Mouse (Mus musculus) hematopoietic stem cell, adult 5-6 weeks (primary cell): ENCODE results near the gene Cep78. TPM values are rescaled to one million over a fixed set of nuclear protein-coding genes. Genes with fewer than 3 reads are reported as not detected.

ENCODE experiments used
- ATAC-seq, 2 experiments: fragments of 125-278 bp in 1 of 2; replicated peaks in 1 of 2; 2 replicates each; pipeline ENCODE4 v1.8.0; 2016 to 2017; ENCODE audit warnings: inconsistent platforms in 2 of 2, mild to moderate bottlenecking in 2 of 2, moderate number of reproducible peaks in 2 of 2, low read depth in 1 of 2, moderate TSS enrichment in 1 of 2; ENCODE audit not compliant: low FRiP score in 2 of 2, poor library complexity in 2 of 2, severe bottlenecking in 2 of 2, insufficient read depth in 1 of 2, low TSS enrichment in 1 of 2
- total RNA-seq: library from RNA; stranded (forward); fragments of 172-1452, 232-1000 nt; gene quantifications from 2 replicates; pipeline ENCODE4 v1.2.3, GENCODE M21; 2017

The Cep78 gene
- total RNA-seq, 1 experiment from 2014 or later, result 18.1 TPM

DNA sequence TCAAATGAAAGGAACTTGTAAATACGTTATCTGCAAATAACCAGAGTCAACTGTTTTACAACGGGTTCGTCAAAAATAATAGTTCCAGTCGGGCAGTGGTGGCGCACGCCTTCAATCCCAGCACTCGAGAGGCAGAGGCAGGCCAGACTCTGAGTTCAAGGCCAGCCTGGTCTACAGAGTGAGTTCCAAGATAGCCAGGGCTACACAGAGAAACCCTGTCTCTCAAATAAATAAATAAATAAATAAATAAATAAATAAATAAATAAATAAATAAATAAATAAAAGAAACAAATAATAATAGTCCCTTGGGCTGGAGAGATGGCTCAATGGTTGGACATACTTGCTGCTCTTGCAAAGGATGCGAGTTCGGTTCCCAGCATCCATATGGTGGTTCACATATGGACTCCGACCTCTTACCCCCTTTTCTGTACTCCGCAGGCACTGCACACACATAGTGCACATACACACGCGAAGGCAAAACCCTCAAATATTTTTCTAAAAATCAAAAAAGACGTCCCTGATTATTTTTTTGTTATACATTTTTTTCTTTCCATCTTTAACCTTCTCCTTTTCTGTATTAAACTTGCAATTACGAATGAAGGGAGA is 947 bp downstream of the Cep78 start:
- ATAC-seq, result no peak

DNA sequence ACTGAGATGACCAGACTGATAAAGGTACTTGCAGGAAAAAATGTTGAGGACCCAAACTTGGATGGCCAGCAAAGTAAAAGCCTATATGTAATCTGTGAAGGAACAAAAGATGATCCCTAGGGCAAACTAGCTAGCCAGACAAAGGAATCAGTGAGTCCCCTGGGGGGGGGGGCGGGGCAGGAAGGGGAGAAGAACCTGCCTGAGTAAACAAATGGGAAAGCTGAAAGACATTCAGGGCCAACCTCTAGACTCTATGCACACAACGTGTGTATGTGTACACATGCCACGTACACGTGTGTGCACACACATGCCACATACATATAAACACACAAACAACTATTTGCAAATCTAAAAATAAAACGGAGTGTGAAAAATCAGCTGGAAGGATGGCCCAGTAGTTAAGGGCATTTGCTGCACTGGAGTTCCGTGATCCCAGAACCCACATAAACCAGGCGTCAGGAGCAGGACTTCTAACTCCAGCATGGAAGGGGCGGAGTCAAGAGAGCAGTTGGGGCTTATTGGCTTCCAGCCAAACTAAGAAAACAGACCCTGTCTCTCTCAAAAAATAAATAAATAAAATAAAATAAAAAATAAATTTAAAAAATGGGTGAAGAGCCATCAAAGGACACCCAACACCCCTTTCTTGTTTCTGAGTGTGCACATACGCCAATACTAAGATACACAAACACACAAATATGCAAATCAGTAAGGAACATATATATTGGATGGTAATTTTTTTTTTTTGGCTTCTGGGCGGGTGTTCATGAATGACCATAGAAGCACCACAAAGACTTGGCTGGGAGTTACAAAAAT is 1.7 kb downstream of the Cep78 start:
- ATAC-seq, result no peak

DNA sequence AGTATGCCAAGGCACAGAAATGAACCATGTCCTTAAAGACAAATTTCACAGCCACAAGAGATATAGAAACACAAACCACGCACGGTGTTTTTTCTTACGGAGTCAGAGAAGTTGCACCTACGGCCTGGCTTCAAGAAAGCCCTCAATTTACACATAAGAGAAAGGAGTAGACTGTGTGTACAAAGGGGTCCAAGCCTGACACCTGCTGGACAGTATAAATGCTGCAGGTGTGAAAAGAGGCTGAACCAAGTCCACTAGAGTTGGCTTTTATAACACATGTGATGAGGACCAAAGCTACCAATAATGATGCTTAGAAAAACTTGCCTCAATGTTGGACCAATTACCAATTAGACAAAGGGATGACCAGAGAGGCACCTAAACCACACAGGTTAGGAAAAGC is 2.9 kb downstream of the Cep78 start:
- ATAC-seq, result peak; percentile 83

GRCm38 (mm10) chr19:15973365-15973764 is 11.4 kb downstream of the Cep78 start:
- no peak for ATAC-seq

DNA sequence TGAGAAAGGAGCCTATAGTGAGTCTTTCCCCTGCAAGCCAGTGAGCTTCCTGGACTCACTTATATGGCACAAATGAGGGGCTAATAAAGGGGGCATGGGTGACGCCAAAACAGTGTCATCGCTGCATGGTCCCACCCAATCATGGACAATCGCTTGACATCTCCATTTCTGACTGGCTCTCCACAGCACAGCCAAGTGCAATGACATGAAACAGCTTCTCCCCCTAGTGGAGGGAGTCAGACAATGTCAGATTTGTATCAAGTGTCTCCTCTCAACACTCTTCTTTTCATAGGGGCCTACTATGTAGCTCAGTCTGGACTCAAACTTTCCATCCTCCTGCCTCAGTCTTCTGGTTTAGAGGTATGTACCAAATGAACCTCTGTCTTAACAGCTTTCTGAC is 19.7 kb downstream of the Cep78 start:
- peak; percentile 76 to 85 for ATAC-seq

DNA sequence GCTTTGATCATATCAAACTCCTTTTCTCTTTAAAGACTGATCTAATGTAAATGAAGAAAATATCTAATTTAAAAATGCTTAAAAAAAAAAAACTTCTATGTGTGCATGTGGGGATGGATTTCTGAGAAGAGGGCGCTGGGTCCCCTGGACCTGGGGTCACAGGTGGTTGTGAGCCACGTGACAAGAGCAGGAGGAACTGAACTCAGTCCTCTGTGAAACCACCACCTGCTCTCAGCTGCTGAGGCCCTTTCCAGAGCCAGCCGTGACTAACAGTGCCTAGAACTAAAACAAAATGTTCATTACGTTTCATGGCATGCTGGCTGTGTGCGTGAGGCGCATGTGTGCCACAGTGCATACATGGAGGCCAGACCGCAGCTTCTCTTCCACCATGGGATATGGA is 20.3 kb downstream of the Cep78 start:
- no peak for ATAC-seq

DNA sequence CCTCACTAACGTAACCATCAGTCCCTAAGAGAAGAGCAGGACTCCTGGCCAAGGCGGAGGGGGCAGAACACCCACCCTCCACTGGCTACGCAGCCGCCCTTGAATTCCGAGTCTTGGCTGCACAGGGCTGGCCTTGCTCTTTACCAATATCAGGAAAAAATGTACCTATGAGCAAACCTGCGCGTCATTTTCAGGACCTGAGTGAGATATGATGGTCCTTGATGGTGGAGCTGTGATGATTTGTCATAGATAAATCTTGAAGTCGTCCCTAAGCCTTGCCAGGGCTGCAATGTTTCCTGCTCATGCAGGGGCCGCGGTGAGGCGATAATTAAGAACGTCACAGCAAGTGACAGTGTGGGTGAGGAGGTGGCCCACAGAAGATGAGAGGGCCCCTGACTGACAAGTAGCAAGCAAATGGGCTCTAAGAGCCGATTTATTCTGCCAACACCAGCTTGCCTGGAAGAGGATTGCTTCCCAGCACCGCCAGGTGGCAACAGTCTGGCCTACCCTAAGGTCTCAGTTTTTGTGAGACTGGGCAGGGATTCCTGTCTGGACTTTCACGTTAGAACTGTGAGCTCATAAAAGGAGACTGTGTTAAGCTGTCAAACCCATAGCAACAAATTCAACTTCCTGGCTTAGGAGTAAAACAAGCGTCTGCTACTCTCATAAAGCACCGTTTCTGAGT is 21.6 kb downstream of the Cep78 start:
- ATAC-seq, result no peak

GRCm38 (mm10) chr19:15962313-15962712 is 22.5 kb downstream of the Cep78 start:
- ATAC-seq, result no peak

DNA sequence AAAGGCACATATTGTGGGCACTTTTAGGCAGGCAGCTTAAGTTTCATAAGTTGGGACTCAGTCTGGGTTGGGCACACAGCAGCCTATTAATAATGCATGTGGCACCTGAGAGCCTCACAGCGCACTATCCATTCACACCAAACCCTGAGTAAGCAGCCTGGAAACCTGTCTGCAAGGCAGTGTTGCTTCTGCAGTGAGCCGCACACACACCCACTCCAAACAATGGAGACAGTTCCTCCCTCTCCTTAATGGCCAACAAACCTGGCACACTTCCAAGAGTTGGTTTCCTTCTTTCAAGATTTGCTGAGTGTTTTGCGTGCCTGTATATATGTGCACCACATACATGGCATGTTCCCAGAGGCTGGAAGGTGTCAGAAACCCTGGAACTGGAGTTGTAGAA is 34.6 kb downstream of the Cep78 start:
- ATAC-seq, result peak in 1 of 2 experiments; percentile 37; a peak in 1 of 4 replicates

- ATAC-seq, result no peak
Measured at GRCm38 (mm10) chr19:15948867-15949266, 35.9 kb downstream of the Cep78 start.

GRCm38 (mm10) chr19:15948426-15948825 is 36.4 kb downstream of the Cep78 start:
- no peak for ATAC-seq

DNA sequence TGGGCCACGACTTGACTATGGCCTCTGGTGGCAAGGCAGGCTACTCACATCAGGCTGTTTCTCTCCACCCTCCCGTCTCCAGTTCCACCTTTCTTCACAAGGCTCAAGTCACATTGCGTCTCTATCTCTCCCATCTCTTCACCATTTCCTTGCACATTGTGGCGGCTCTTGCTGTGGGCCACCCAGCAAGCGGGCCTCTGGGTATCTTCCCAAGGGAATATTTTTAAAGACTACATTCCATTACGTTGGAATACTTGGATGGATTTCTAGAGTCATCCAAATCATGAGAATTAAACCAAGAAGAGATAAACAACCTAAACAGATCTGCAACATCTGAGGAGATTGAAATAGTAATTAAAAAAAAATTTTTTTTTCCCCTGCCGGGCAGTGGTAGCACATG is 37.6 kb downstream of the Cep78 start, which contains the start of gene Psat1:
Gene Psat1 (minus strand): TSS at position 101 of the 400 bp plus-strand sequence.
- ATAC-seq, result no peak

DNA sequence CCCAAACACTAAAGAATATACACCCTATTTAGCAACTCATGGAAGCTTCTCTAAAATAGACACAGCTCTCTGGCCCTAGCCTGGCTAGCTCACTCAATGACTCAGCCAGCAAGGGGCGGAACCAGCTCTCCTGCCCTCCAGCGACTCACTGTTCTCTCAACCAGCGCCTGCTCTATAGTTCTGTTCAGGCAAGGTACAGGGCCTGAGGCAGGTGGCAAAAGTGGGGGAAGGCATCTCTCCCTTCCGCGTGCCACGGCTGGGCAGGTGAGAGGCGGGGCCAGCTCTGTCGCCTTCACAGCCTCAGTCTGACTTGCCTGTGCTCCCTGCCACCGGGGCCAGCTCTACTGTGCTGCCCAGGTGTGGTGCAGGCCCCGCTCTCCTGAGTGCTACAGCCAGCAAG is 38.1 kb downstream of the Cep78 start:
- ATAC-seq, result no peak

GRCm38 (mm10) chr19:15943117-15943423 is 41.7 kb downstream of the Cep78 start:
- ATAC-seq, result no peak

GRCm38 (mm10) chr19:15942421-15943116 is 42.2 kb downstream of the Cep78 start:
- no peak for ATAC-seq

DNA sequence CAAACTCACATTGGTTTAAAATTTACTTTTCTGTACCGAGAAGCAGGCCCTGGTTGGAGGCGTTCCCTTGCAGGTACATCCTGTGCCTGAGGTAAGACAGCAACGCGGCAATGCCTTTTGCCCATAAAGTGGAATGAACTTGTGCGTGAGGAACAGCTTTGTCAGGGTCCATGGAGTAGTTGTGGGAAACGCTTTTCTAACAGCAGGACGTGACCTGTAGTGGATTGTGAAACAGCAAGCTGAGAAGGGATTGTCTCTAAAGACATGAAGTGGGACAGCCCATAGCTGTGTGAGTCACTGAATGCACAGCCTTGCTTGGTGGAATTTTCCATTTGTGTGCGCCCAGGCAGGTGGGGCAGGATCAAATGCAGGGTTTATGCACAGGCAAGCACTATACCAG is 43.4 kb downstream of the Cep78 start:
- ATAC-seq, result no peak

GRCm38 (mm10) chr19:15925719-15926045 is 59.1 kb downstream of the Cep78 start:
- ATAC-seq, result 0 out of 4 replicates have a peak, but pooled peaks of 1 of the 2 experiments have one; percentile 5
